Mouse (Mus musculus): ENCODE results near the gene Ifna15. TPM values are rescaled to one million over a fixed set of nuclear protein-coding genes. Genes with fewer than 3 reads are reported as not detected.

Ifna15 gene
- polyA plus RNA-seq, 1 experiment from 2014 or later: not detected

- Histone ChIP-seq H3K27me3 (ENCODE audit: insufficient read depth, low read length) (no peaks in the 10 kb centered on the region), H3K4me2 (no peak overlapping the region), H3K4me1 (ENCODE audit: insufficient read depth) (no peaks in the 10 kb centered on the region), H3K9me3 (ENCODE audit: low read depth, low read length) (no peaks in the 10 kb centered on the region), H3K9ac (no peak overlapping the region), H3K36me3 (ENCODE audit: insufficient read depth) (no peaks in the 10 kb centered on the region), H3K27ac (ENCODE audit: low read depth) (no peak overlapping the region), H3K4me3 (ENCODE audit: low read depth, low read length) (no peak overlapping the region)
- WGBS: 77% methylated on average over 4 of the region's 4 CpGs
- DNase-seq: no peak
- no peak for ATAC-seq (ENCODE audit: insufficient read depth)
- TF ChIP-seq CTCF (IDR thresholded peaks at IDR 0.05; ENCODE audit: low read depth): no peak
Observed at GRCm38 (mm10) chr4:88530271-88530670, 27.8 kb downstream of the Ifna15 start.

- no peak for ATAC-seq (ENCODE audit: insufficient read depth)
- no peaks in the 10 kb centered on the region for H3K9me3 ChIP-seq (ENCODE audit: low read depth, low read length)
- no peak overlapping the region for H3K4me2 ChIP-seq
- no peaks in the 10 kb centered on the region for H3K36me3 ChIP-seq (ENCODE audit: insufficient read depth)
- 74% methylated on average over 5 of the region's 5 CpGs for WGBS
- DNase-seq: no peak
- H3K4me3 ChIP-seq (ENCODE audit: low read depth, low read length): no peak overlapping the region
- no peaks in the 10 kb centered on the region for H3K27me3 ChIP-seq (ENCODE audit: insufficient read depth, low read length)
- no peak overlapping the region for H3K27ac ChIP-seq (ENCODE audit: low read depth)
- H3K9ac ChIP-seq: no peak overlapping the region
- TF ChIP-seq CTCF (IDR thresholded peaks at IDR 0.05; ENCODE audit: low read depth): no peak
- no peaks in the 10 kb centered on the region for H3K4me1 ChIP-seq (ENCODE audit: insufficient read depth)
Observed at GRCm38 (mm10) chr4:88526379-88527049, 31.5 kb downstream of the Ifna15 start.

GRCm38 (mm10) chr4:88525393-88525792, 32.7 kb downstream of the Ifna15 start:
- H3K4me3 ChIP-seq (ENCODE audit: low read depth, low read length): no peak overlapping the region
- WGBS: 79% methylated on average over 3 of the region's 3 CpGs
- H3K4me2 ChIP-seq: no peak overlapping the region
- H3K9me3 ChIP-seq (ENCODE audit: low read depth, low read length): no peaks in the 10 kb centered on the region
- H3K36me3 ChIP-seq (ENCODE audit: insufficient read depth): no peaks in the 10 kb centered on the region
- no peaks in the 10 kb centered on the region for H3K4me1 ChIP-seq (ENCODE audit: insufficient read depth)
- H3K9ac ChIP-seq: no peak overlapping the region
- no peak overlapping the region for H3K27ac ChIP-seq (ENCODE audit: low read depth)
- TF ChIP-seq CTCF (IDR thresholded peaks at IDR 0.05; ENCODE audit: low read depth): no peak
- ATAC-seq (ENCODE audit: insufficient read depth) (no peak), DNase-seq (no peak)
- no peaks in the 10 kb centered on the region for H3K27me3 ChIP-seq (ENCODE audit: insufficient read depth, low read length)

- H3K9ac ChIP-seq: no peak overlapping the region
- DNase-seq: peak; percentile 54
Observed at GRCm38 (mm10) chr4:88523241-88523640, 34.8 kb downstream of the Ifna15 start.

GRCm38 (mm10) chr4:88522674-88523073, 35.4 kb downstream of the Ifna15 start, which contains the start of gene Ifnb1:
Gene Ifnb1 (minus strand): TSS chr4:88522774.
- WGBS: 82% methylated on average over 4 of the region's 4 CpGs
- Histone ChIP-seq H3K4me2 (no peak within 1 kb of the TSS), H3K9me3 (ENCODE audit: low read depth, low read length) (no peaks in the 10 kb centered on the region), H3K27ac (ENCODE audit: low read depth) (no peak within 1 kb of the TSS), H3K4me1 (ENCODE audit: insufficient read depth) (no peaks in the 10 kb centered on the region), H3K27me3 (ENCODE audit: insufficient read depth, low read length) (no peaks in the 10 kb centered on the region), H3K36me3 (ENCODE audit: insufficient read depth) (no peaks in the 10 kb centered on the region), H3K9ac (no peak within 1 kb of the TSS), H3K4me3 (ENCODE audit: low read depth, low read length) (no peak within 1 kb of the TSS)
- no peak for DNase-seq
- TF ChIP-seq CTCF (IDR thresholded peaks at IDR 0.05; ENCODE audit: low read depth): no peak
- ATAC-seq (ENCODE audit: insufficient read depth): no peak

More at GRCm38 (mm10) chr4:88523241-88523640, 34.8 kb downstream of the Ifna15 start:
- no peaks in the 10 kb centered on the region for H3K27me3 ChIP-seq (ENCODE audit: insufficient read depth, low read length)
- ATAC-seq (ENCODE audit: insufficient read depth): no peak
- H3K4me1 ChIP-seq (ENCODE audit: insufficient read depth): no peaks in the 10 kb centered on the region
- no peaks in the 10 kb centered on the region for H3K36me3 ChIP-seq (ENCODE audit: insufficient read depth)
- no peak overlapping the region for H3K4me3 ChIP-seq (ENCODE audit: low read depth, low read length)
- no peak overlapping the region for H3K4me2 ChIP-seq
- TF ChIP-seq CTCF (IDR thresholded peaks at IDR 0.05; ENCODE audit: low read depth): peak; percentile 52
- no peak overlapping the region for H3K27ac ChIP-seq (ENCODE audit: low read depth)
- no peaks in the 10 kb centered on the region for H3K9me3 ChIP-seq (ENCODE audit: low read depth, low read length)

- Histone ChIP-seq H3K9ac (no peak overlapping the region), H3K4me1 (ENCODE audit: insufficient read depth) (peaks cover 5% of the 10 kb centered on the region), H3K36me3 (ENCODE audit: insufficient read depth) (no peaks in the 10 kb centered on the region), H3K4me2 (no peak overlapping the region), H3K27me3 (ENCODE audit: insufficient read depth, low read length) (no peaks in the 10 kb centered on the region), H3K4me3 (ENCODE audit: low read depth, low read length) (no peak overlapping the region), H3K9me3 (ENCODE audit: low read depth, low read length) (no peaks in the 10 kb centered on the region), H3K27ac (ENCODE audit: low read depth) (no peak overlapping the region)
- WGBS: 85% methylated on average over 2 of the region's 2 CpGs
- no peak for DNase-seq
- ATAC-seq (ENCODE audit: insufficient read depth): no peak
- no peak for TF ChIP-seq CTCF (IDR thresholded peaks at IDR 0.05; ENCODE audit: low read depth)
Observed at GRCm38 (mm10) chr4:88517957-88518356, 40.1 kb downstream of the Ifna15 start.

- Histone ChIP-seq H3K4me2 (peak overlapping the region; percentile 34; the same call in 1 of the 2 replicates), H3K27me3 (ENCODE audit: insufficient read depth, low read length) (no peaks in the 10 kb centered on the region), H3K9me3 (ENCODE audit: low read depth, low read length) (no peaks in the 10 kb centered on the region), H3K9ac (no peak overlapping the region), H3K36me3 (ENCODE audit: insufficient read depth) (no peaks in the 10 kb centered on the region), H3K27ac (ENCODE audit: low read depth) (peak overlapping the region; percentile 55), H3K4me3 (ENCODE audit: low read depth, low read length) (no peak overlapping the region), H3K4me1 (ENCODE audit: insufficient read depth) (peaks cover 5% of the 10 kb centered on the region)
- peak; percentile 65 for DNase-seq
- TF ChIP-seq CTCF (IDR thresholded peaks at IDR 0.05; ENCODE audit: low read depth): no peak
- ATAC-seq (ENCODE audit: insufficient read depth): peak; percentile 75
- 11% methylated on average over 4 of the region's 4 CpGs for WGBS
Observed at GRCm38 (mm10) chr4:88515711-88516211, 42.3 kb downstream of the Ifna15 start.
